Mouse (Mus musculus): ENCODE measurements around the gene Cabp1. TPM values are rescaled to one million over a fixed set of nuclear protein-coding genes. Genes with fewer than 3 reads are reported as not detected.

Cabp1 gene
- total and polyA plus RNA-seq, 3 experiments, result 0.35 to 1.7 TPM; not detected in 1

GRCm38 (mm10) chr5:115168641-115169415 lies 25.4 kb downstream of the Cabp1 start:
- Histone ChIP-seq H3K9me3 (replicated peaks; ENCODE audit: insufficient read depth, low read length) (no peaks in the 10 kb centered on the region), H3K79me2 (ENCODE audit: control insufficient read depth, insufficient read depth, low read length, poor library complexity) (no peaks in the 10 kb centered on the region), H3K27me3 (ENCODE audit: control insufficient read depth in 1 of 2, insufficient read depth in 2 of 2, low read length in 2 of 2) (no peaks in the 10 kb centered on the region), H3K4me1 (ENCODE audit: control insufficient read depth in 1 of 2, insufficient read depth in 2 of 2, low read length in 2 of 2) (peaks cover 0 to 3% of the 10 kb centered on the region in 2 experiments; a peak in 1 of 4 replicates), H3K4me3 (ENCODE audit: control insufficient read depth in 1 of 2, insufficient read depth in 1 of 2, low read depth in 2 of 2, low read length in 2 of 2) (no peak overlapping the region), H3K9ac (ENCODE audit: control insufficient read depth, low read depth, low read length, poor library complexity, severe bottlenecking) (no peak overlapping the region), H3K36me3 (ENCODE audit: control insufficient read depth in 1 of 2, insufficient read depth in 2 of 2, low read length in 2 of 2) (no peaks in the 10 kb centered on the region; a peak in 1 of 4 replicates), H3K27ac (ENCODE audit: control insufficient read depth, low read depth, low read length) (no peak overlapping the region)
- TF ChIP-seq POLR2AphosphoS2 (IDR thresholded peaks at IDR 0.05; ENCODE audit: low read length), result no peak
- TF ChIP-seq CHD2 (IDR thresholded peaks at IDR 0.05; ENCODE audit: low read length), result no peak
- TF ChIP-seq POLR2A (IDR thresholded peaks at IDR 0.05; ENCODE audit: control insufficient read depth in 1 of 2, insufficient read depth in 1 of 2, low read depth in 1 of 2, low read length in 2 of 2, poor library complexity in 1 of 2), result no peak
- no peak for TF ChIP-seq HCFC1 (IDR thresholded peaks at IDR 0.05; ENCODE audit: low read depth, low read length)
- TF ChIP-seq USF1 (IDR thresholded peaks at IDR 0.05; ENCODE audit: low read depth, low read length), result no peak
- no peak for TF ChIP-seq SMC3 (IDR thresholded peaks at IDR 0.05; ENCODE audit: low read depth, low read length)
- TF ChIP-seq SIN3A (IDR thresholded peaks at IDR 0.05; ENCODE audit: low read length), result no peak
- TF ChIP-seq ZKSCAN1 (IDR thresholded peaks at IDR 0.05; ENCODE audit: low read depth, low read length), result no peak
- no peak for TF ChIP-seq MAZ (IDR thresholded peaks at IDR 0.05; ENCODE audit: low read depth, low read length)
- TF ChIP-seq ZMIZ1 (IDR thresholded peaks at IDR 0.05; ENCODE audit: low read depth, low read length), result no peak
- DNase-seq (ENCODE audit: low read depth, low spot score), result no peak

DNA sequence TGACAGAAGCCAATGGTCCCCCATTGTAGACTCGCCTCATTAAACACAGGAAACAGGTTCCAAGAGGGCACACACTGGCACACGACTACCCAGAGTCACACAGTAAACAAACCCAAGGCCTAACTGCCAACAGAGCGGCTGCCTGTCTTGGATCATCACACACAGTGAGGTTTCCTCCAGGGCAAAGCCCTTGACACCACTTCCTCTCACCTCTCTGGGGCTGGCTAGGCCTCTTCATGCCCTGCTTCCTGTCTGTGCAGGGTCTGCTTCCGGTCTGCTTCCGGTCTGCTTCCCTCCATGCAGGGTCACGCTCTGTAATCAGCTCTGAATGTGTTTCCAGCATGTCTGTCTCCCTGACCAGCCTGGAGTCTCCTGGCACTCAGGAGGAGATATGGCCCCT lies 26.8 kb downstream of the Cabp1 start:
- H3K79me2 ChIP-seq (ENCODE audit: control insufficient read depth, insufficient read depth, low read length, poor library complexity), result no peaks in the 10 kb centered on the region
- H3K27ac ChIP-seq (ENCODE audit: control insufficient read depth, low read depth, low read length), result no peak overlapping the region
- no peaks in the 10 kb centered on the region for H3K9me3 ChIP-seq (replicated peaks; ENCODE audit: insufficient read depth, low read length)
- DNase-seq (ENCODE audit: low read depth, low spot score), result no peak
- H3K4me3 ChIP-seq (ENCODE audit: control insufficient read depth in 1 of 2, insufficient read depth in 1 of 2, low read depth in 2 of 2, low read length in 2 of 2), result no peak overlapping the region
- H3K36me3 ChIP-seq (ENCODE audit: control insufficient read depth in 1 of 2, insufficient read depth in 2 of 2, low read length in 2 of 2), result no peaks in the 10 kb centered on the region; a peak in 1 of 4 replicates
- H3K27me3 ChIP-seq (ENCODE audit: control insufficient read depth in 1 of 2, insufficient read depth in 2 of 2, low read length in 2 of 2), result no peaks in the 10 kb centered on the region
- no peak for TF ChIP-seq MEF2A (IDR thresholded peaks at IDR 0.05; ENCODE audit: extremely low read depth, insufficient replicate concordance, low read depth, low read length, poor library complexity, severe bottlenecking)
- TF ChIP-seq ZNF384 (IDR thresholded peaks at IDR 0.05; ENCODE audit: low read depth, low read length), result no peak
- TF ChIP-seq JUND (IDR thresholded peaks at IDR 0.05; ENCODE audit: low read depth, low read length), result no peak
- no peak for TF ChIP-seq E2F4 (IDR thresholded peaks at IDR 0.05; ENCODE audit: borderline replicate concordance, low read depth, low read length)
- TF ChIP-seq HCFC1 (IDR thresholded peaks at IDR 0.05; ENCODE audit: low read depth, low read length), result 0 out of 2 replicates have a peak, but pooled peaks have one; percentile 14
- no peak overlapping the region for H3K9ac ChIP-seq (ENCODE audit: control insufficient read depth, low read depth, low read length, poor library complexity, severe bottlenecking)
- peaks cover 0 to 3% of the 10 kb centered on the region in 2 experiments; a peak in 1 of 4 replicates for H3K4me1 ChIP-seq (ENCODE audit: control insufficient read depth in 1 of 2, insufficient read depth in 2 of 2, low read length in 2 of 2)

Data from MEL (cell line).